Mouse (Mus musculus) limb, embryonic 11.5 days (tissue): Measurements from ENCODE around the gene Arhgef17. TPM values are rescaled to one million over a fixed set of nuclear protein-coding genes. Genes with fewer than 3 reads are reported as not detected.

Experiments
- ATAC-seq: fragments of 200-750 bp; cut with Nextera tagmentation; 2 replicates; pipeline ENCODE4 v1.8.0; 2017; ENCODE audit warnings: low read depth; ENCODE audit not compliant: insufficient number of reproducible peaks, low FRiP score, low TSS enrichment
- DNase-seq: peaks from one replicate; pipeline ENCODE4 v3.0.0-alpha.2; 2015; ENCODE audit warnings: low spot score
- H3K27ac ChIP-seq: fragments of 300-500 bp; sonication (generic); replicated peaks from 2 replicates; pipeline ENCODE4 v1.5.1; 2014; ENCODE audit warnings: low read depth, mild to moderate bottlenecking, low read length
- H3K27me3 ChIP-seq: fragments of 300-500 bp; sonication (generic); 2 replicates; pipeline ENCODE4 v1.6.1; 2014; ENCODE audit warnings: mild to moderate bottlenecking, low read length, mixed read lengths; ENCODE audit not compliant: control insufficient read depth, insufficient read depth
- H3K36me3 ChIP-seq: fragments of 300-500 bp; sonication (generic); 2 replicates; pipeline ENCODE4 v1.6.1; 2014; ENCODE audit warnings: mild to moderate bottlenecking, low read length, moderate library complexity, mixed read lengths; ENCODE audit not compliant: control insufficient read depth, insufficient read depth
- H3K4me1 ChIP-seq: fragments of 300-500 bp; sonication (generic); 2 replicates; pipeline ENCODE4 v1.6.1; 2014; ENCODE audit warnings: low read length, mixed read lengths; ENCODE audit not compliant: control insufficient read depth, insufficient read depth
- H3K4me2 ChIP-seq: fragments of 300-500 bp; sonication (generic); 2 replicates; pipeline ENCODE4 v1.6.1; 2014; ENCODE audit warnings: low read depth, mild to moderate bottlenecking, moderate library complexity; ENCODE audit not compliant: severe bottlenecking
- H3K4me3 ChIP-seq: fragments of 300-500 bp; sonication (generic); 2 replicates; pipeline ENCODE4 v1.5.1; 2014; ENCODE audit warnings: low read depth, low read length
- H3K9ac ChIP-seq: fragments of 300-500 bp; sonication (generic); 2 replicates; pipeline ENCODE4 v1.6.1; 2014; ENCODE audit warnings: mild to moderate bottlenecking, low read length
- H3K9me3 ChIP-seq: fragments of 300-500 bp; sonication (generic); 2 replicates; pipeline ENCODE4 v1.6.1; 2016; ENCODE audit warnings: low read length; ENCODE audit not compliant: control insufficient read depth
- WGBS: fragments of 180-500 bp; shearing (Covaris S2); extraction: QIAGEN DNeasy Blood & Tissue Kit; methylation state at CpG from one replicate; pipeline ENCODE4 v1.1.7; 2014; 5-methylcytosine and 5-hydroxymethylcytosine counted together
- polyA plus RNA-seq: library from polyadenylated mRNA; unstranded; fragments of >200 nt; fragmentation: Nextera tagmentation; extraction: Ambion mirVana; gene quantifications from 2 replicates; pipeline ENCODE4 v1.2.1, GENCODE M21; 2014

The Arhgef17 gene
- polyA plus RNA-seq, 1 experiment from 2014 or later, result 12.6 TPM

GRCm38 (mm10) chr7:100862828-100863638 lies 68.9 kb downstream of the Arhgef17 start, which contains the start of gene Relt:
Gene Relt, minus strand, starts transcription at chr7:100863446.
- ATAC-seq (peak; percentile 85), DNase-seq (peak; percentile 100)
- under 1% methylated on average over 75 of the region's 91 CpGs for WGBS
- Histone ChIP-seq H3K9ac (peak within 1 kb of the TSS; percentile 76), H3K4me1 (peaks cover 10% of the 10 kb centered on the region), H3K27me3 (no peaks in the 10 kb centered on the region), H3K36me3 (no peaks in the 10 kb centered on the region), H3K9me3 (no peaks in the 10 kb centered on the region), H3K4me3 (peak within 1 kb of the TSS; percentile 76), H3K27ac (peak within 1 kb of the TSS; percentile 56), H3K4me2 (peak within 1 kb of the TSS; percentile 95)

DNA sequence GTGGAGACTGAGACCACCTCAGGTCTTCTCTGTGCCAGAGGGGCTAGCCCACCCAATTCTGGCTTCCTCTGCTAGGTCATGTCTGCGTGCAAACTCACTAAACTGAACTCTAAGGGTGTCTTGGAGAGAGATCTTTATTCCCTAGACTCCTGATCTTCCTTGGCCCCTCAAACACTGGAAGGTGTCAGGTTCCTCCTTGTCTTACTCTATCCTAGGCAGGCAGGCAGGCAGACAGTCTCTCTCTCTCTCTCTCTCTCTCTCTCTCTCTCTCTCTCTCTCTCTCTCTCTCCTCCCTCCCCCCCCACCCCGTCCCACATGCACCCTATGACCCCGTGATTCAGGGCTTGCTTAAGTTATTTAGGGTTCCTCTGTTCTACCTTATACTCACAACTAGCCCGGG lies 69.6 kb downstream of the Arhgef17 start:
- no peaks in the 10 kb centered on the region for H3K27me3 ChIP-seq
- DNase-seq, result no peak
- peak overlapping the region; percentile 76 for H3K4me3 ChIP-seq
- no peaks in the 10 kb centered on the region for H3K36me3 ChIP-seq
- peak overlapping the region; percentile 95 for H3K4me2 ChIP-seq
- peaks cover 15% of the 10 kb centered on the region for H3K4me1 ChIP-seq
- 0% methylated on average over 4 of the region's 4 CpGs for WGBS
- ATAC-seq, result no peak
- H3K9me3 ChIP-seq, result no peaks in the 10 kb centered on the region
- peak overlapping the region; percentile 76 for H3K9ac ChIP-seq
- H3K27ac ChIP-seq, result peak overlapping the region; percentile 56

DNA sequence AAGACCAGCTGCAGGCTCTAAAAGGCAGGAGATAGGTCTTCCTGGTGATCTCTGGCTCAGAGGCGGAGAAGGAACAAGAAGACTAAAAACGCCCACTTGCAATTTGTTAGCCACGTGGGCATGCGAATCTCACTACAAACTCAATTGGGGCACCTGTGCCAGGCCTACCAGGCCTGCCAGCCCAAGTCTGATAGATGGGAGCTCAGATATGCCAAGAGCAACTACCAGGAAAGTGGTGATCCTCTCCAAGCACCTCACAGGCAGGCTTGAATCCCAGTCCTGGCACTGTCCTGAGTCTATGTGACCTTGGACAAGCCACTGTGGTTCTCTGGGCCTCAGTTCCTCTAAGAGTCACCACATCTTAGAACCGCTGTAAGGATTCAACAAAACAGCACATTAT lies 70.7 kb downstream of the Arhgef17 start:
- Histone ChIP-seq H3K4me1 (peaks cover 18% of the 10 kb centered on the region), H3K9me3 (no peaks in the 10 kb centered on the region), H3K9ac (no peak overlapping the region), H3K4me3 (no peak overlapping the region), H3K36me3 (no peaks in the 10 kb centered on the region), H3K27me3 (no peaks in the 10 kb centered on the region), H3K4me2 (no peak overlapping the region), H3K27ac (no peak overlapping the region)
- DNase-seq (no peak), ATAC-seq (no peak)
- WGBS, result 91% methylated on average over 5 of the region's 5 CpGs

- Histone ChIP-seq H3K27ac (no peak overlapping the region), H3K4me3 (no peak overlapping the region), H3K9me3 (no peaks in the 10 kb centered on the region), H3K4me2 (no peak overlapping the region), H3K36me3 (no peaks in the 10 kb centered on the region), H3K27me3 (no peaks in the 10 kb centered on the region), H3K4me1 (peaks cover 24% of the 10 kb centered on the region), H3K9ac (no peak overlapping the region)
- no peak for ATAC-seq
- no peak for DNase-seq
- 87% methylated on average over 3 of the region's 3 CpGs for WGBS
Observed at GRCm38 (mm10) chr7:100860450-100860849, 71.5 kb downstream of the Arhgef17 start.

GRCm38 (mm10) chr7:100855795-100856573 lies 75.9 kb downstream of the Arhgef17 start:
- ATAC-seq (no peak), DNase-seq (no peak)
- Histone ChIP-seq H3K4me1 (peaks cover 44% of the 10 kb centered on the region), H3K27me3 (no peaks in the 10 kb centered on the region), H3K36me3 (0 out of 2 replicates have a peak, but pooled peaks cover 2% of the 10 kb centered on the region), H3K4me3 (no peak overlapping the region), H3K9me3 (no peaks in the 10 kb centered on the region), H3K4me2 (no peak overlapping the region), H3K27ac (0 out of 2 replicates have a peak overlapping the region, but pooled peaks have one; percentile 4), H3K9ac (no peak overlapping the region)
- WGBS, result 57% methylated on average over 5 of the region's 5 CpGs

GRCm38 (mm10) chr7:100855300-100855699 lies 76.6 kb downstream of the Arhgef17 start:
- ATAC-seq, result no peak
- DNase-seq, result no peak
- H3K4me1 ChIP-seq, result peaks cover 44% of the 10 kb centered on the region
- H3K27me3 ChIP-seq, result no peaks in the 10 kb centered on the region
- H3K9ac ChIP-seq, result no peak overlapping the region
- 41% methylated on average over 4 of the region's 4 CpGs for WGBS
- H3K4me2 ChIP-seq, result no peak overlapping the region
- H3K9me3 ChIP-seq, result no peaks in the 10 kb centered on the region
- no peak overlapping the region for H3K4me3 ChIP-seq
- H3K36me3 ChIP-seq, result 0 out of 2 replicates have a peak, but pooled peaks cover 2% of the 10 kb centered on the region
- peak overlapping the region; percentile 36; the same call in 1 of the 2 replicates for H3K27ac ChIP-seq

GRCm38 (mm10) chr7:100854861-100855260 lies 77.0 kb downstream of the Arhgef17 start:
- Histone ChIP-seq H3K36me3 (peaks cover 3% of the 10 kb centered on the region; the same call in 1 of the 2 replicates), H3K9me3 (no peaks in the 10 kb centered on the region), H3K4me3 (no peak overlapping the region), H3K4me2 (no peak overlapping the region; the same call in 1 of the 2 replicates), H3K27ac (peak overlapping the region; percentile 36; the same call in 1 of the 2 replicates), H3K4me1 (peaks cover 44% of the 10 kb centered on the region), H3K27me3 (no peaks in the 10 kb centered on the region), H3K9ac (no peak overlapping the region)
- ATAC-seq (no peak), DNase-seq (no peak)
- WGBS, result 50% methylated on average over 5 of the region's 5 CpGs

GRCm38 (mm10) chr7:100854137-100854814 lies 77.6 kb downstream of the Arhgef17 start:
- H3K36me3 ChIP-seq, result peaks cover 4% of the 10 kb centered on the region
- 41% methylated on average over 6 of the region's 6 CpGs for WGBS
- no peaks in the 10 kb centered on the region for H3K9me3 ChIP-seq
- no peak overlapping the region; the same call in 1 of the 2 replicates for H3K4me2 ChIP-seq
- H3K9ac ChIP-seq, result 0 out of 2 replicates have a peak overlapping the region, but pooled peaks have one; percentile 17
- ATAC-seq (no peak), DNase-seq (peak; percentile 53)
- H3K4me1 ChIP-seq, result peaks cover 44% of the 10 kb centered on the region
- no peak overlapping the region for H3K4me3 ChIP-seq
- H3K27me3 ChIP-seq, result no peaks in the 10 kb centered on the region
- peak overlapping the region; percentile 21; the same call in 1 of the 2 replicates for H3K27ac ChIP-seq
